Mouse (Mus musculus): ENCODE results near the gene Twf2. TPM values are rescaled to one million over a fixed set of nuclear protein-coding genes. Genes with fewer than 3 reads are reported as not detected.

Gene Twf2
- polyA plus RNA-seq, 1 experiment: 113 TPM

DNA sequence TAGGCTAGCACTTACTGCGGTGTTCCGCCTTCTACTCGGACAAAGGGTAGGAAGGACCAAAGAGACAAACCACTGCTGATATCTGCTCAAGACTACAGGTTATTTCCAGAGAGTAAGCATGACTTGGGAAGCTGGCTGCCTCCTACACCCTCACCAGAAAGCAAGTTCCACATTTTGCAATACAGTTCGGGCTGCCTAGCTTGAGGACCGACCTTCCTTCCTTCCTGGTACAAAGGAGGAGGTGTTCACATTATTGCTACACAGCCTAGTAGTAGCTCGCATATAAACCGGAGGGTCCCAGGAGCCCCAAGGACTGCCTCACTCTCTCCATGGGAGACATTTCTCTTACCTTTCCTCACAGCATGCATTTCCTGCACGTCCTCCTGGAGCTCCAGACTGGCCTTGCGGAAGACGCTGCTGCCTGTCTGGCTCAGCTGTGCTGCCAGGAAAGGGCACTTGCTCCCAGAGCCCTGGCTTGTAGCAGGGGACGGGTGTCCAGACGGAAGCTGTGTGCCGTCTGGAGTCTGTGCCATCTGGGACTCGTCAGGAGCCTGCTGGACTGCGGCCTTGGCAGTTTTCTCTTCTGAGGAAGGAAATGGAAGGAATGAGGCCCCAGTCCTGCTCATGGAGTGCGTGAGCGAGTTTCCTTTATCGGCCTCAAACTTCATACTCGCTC, 40.0 kb downstream of the Twf2 start:
- peak overlapping the region; percentile 85 for H3K27ac ChIP-seq (ENCODE audit: insufficient read depth, low read depth, low read length)
- H3K4me1 ChIP-seq (ENCODE audit: control insufficient read depth, insufficient read depth, low read length): peaks cover 38% of the 10 kb centered on the region
- peak overlapping the region; percentile 21 for H3K4me3 ChIP-seq (ENCODE audit: insufficient read depth, low read length)
- no peak for TF ChIP-seq CTCF (IDR thresholded peaks at IDR 0.05; ENCODE audit: low read depth, low read length)
- TF ChIP-seq POLR2A (IDR thresholded peaks at IDR 0.05; ENCODE audit: borderline replicate concordance, low read depth, low read length): no peak

DNA sequence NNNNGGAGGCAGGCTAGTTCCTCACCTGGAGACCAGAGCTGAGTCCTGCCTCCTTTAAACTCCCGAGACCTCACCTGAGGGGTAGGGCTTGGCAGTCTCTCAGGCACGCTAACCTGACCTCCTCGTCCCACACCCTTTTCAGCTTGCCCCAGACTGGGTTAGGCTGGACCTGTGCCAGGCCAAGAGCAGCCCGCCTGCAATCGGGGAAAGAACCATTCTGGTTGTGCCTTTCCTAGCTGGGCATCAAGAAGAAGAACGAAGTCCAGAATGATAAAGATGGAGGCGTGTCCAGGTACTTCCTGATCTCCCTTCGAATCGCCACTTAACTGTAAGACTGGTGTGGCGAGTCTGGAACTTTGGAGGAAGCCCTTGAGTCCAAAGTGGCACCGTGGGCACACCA, 46.6 kb downstream of the Twf2 start:
- no peak for TF ChIP-seq CTCF (IDR thresholded peaks at IDR 0.05; ENCODE audit: low read depth, low read length)
- TF ChIP-seq POLR2A (IDR thresholded peaks at IDR 0.05; ENCODE audit: borderline replicate concordance, low read depth, low read length): no peak
- Histone ChIP-seq H3K4me3 (ENCODE audit: insufficient read depth, low read length) (no peak overlapping the region), H3K4me1 (ENCODE audit: control insufficient read depth, insufficient read depth, low read length) (peaks cover 28% of the 10 kb centered on the region), H3K27ac (ENCODE audit: insufficient read depth, low read depth, low read length) (no peak overlapping the region)

GRCm38 (mm10) chr9:106250245-106250644, 47.3 kb downstream of the Twf2 start:
- no peak for TF ChIP-seq POLR2A (IDR thresholded peaks at IDR 0.05; ENCODE audit: borderline replicate concordance, low read depth, low read length)
- no peak overlapping the region for H3K4me3 ChIP-seq (ENCODE audit: insufficient read depth, low read length)

DNA sequence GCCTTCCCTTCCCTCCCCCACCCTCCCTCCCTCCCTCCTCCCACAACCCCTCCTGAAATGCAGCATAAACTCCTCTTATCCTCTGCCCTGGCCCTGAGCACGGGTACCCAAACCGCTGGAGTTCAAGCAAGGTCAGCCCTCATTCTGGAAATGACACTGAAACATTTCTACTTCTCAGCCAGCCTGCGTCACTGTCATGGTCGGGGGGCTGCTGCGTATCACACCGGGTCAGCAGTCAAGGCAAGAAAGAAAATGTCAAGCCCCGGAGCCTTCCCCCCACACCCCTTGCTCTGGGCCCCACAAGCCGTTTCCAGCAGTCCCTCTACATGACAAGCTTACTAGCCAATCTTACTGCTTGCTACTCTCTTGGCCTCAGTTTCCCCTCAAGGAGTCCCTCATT, 48.2 kb downstream of the Twf2 start:
- no peak overlapping the region for H3K4me3 ChIP-seq (ENCODE audit: insufficient read depth, low read length)
- H3K4me1 ChIP-seq (ENCODE audit: control insufficient read depth, insufficient read depth, low read length): peaks cover 18% of the 10 kb centered on the region
- no peak overlapping the region for H3K27ac ChIP-seq (ENCODE audit: insufficient read depth, low read depth, low read length)
- TF ChIP-seq POLR2A (IDR thresholded peaks at IDR 0.05; ENCODE audit: borderline replicate concordance, low read depth, low read length) (no peak), CTCF (IDR thresholded peaks at IDR 0.05; ENCODE audit: low read depth, low read length) (no peak)

More at GRCm38 (mm10) chr9:106250245-106250644, 47.3 kb downstream of the Twf2 start:
- peaks cover 21% of the 10 kb centered on the region for H3K4me1 ChIP-seq (ENCODE audit: control insufficient read depth, insufficient read depth, low read length)
- no peak overlapping the region for H3K27ac ChIP-seq (ENCODE audit: insufficient read depth, low read depth, low read length)

DNA sequence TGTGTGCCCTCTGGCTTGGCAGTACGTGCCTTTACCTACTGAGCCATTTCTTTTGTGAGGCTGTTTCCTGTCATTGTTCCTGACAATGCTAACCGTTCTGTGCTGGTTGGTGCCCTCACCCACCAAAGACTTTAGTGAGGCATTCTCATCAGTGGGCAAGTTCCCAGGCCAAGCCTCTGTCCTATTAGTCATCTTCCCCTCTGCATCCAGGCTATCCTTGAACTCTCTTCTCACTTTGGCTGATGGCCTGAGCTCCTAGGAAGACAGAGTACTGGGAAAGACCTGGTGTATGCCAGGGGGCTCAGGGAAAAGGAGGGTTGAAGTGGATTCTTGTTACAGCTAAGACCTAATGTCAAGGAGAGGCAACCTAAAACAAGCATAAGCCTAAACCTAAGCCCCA, 51.1 kb downstream of the Twf2 start:
- Histone ChIP-seq H3K4me3 (ENCODE audit: insufficient read depth, low read length) (no peak overlapping the region), H3K27ac (ENCODE audit: insufficient read depth, low read depth, low read length) (no peak overlapping the region), H3K4me1 (ENCODE audit: control insufficient read depth, insufficient read depth, low read length) (peaks cover 18% of the 10 kb centered on the region)
- TF ChIP-seq CTCF (IDR thresholded peaks at IDR 0.05; ENCODE audit: low read depth, low read length) (no peak), POLR2A (IDR thresholded peaks at IDR 0.05; ENCODE audit: borderline replicate concordance, low read depth, low read length) (no peak)

GRCm38 (mm10) chr9:106258412-106258811, 55.5 kb downstream of the Twf2 start:
- H3K27ac ChIP-seq (ENCODE audit: insufficient read depth, low read depth, low read length): no peak overlapping the region
- TF ChIP-seq POLR2A (IDR thresholded peaks at IDR 0.05; ENCODE audit: borderline replicate concordance, low read depth, low read length) (no peak), CTCF (IDR thresholded peaks at IDR 0.05; ENCODE audit: low read depth, low read length) (no peak)
- peaks cover 35% of the 10 kb centered on the region for H3K4me1 ChIP-seq (ENCODE audit: control insufficient read depth, insufficient read depth, low read length)
- no peak overlapping the region for H3K4me3 ChIP-seq (ENCODE audit: insufficient read depth, low read length)

- TF ChIP-seq POLR2A (IDR thresholded peaks at IDR 0.05; ENCODE audit: borderline replicate concordance, low read depth, low read length) (no peak), CTCF (IDR thresholded peaks at IDR 0.05; ENCODE audit: low read depth, low read length) (no peak)
- Histone ChIP-seq H3K4me1 (ENCODE audit: control insufficient read depth, insufficient read depth, low read length) (peaks cover 35% of the 10 kb centered on the region), H3K4me3 (ENCODE audit: insufficient read depth, low read length) (no peak overlapping the region), H3K27ac (ENCODE audit: insufficient read depth, low read depth, low read length) (no peak overlapping the region)
Observed at GRCm38 (mm10) chr9:106258990-106259389, 56.1 kb downstream of the Twf2 start.

DNA sequence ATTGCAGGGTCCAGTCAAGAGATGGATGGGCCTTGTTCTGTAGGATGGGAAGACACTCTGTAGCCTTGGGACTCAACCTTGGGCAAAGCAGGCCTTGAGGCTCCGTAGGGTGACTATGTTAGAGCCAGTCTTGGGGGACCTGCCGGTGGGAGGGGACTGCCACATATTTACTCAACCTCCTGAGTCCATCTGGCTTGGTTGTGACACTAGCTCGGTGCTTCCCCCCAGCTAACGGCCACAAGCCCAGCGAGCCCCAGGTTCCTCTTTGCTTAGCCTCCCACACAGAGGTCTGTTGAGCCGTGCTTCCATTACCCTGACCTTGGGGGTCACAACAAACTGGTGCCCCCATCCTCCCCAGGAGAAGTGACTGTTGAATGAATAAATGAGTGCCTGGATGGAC, 58.1 kb downstream of the Twf2 start:
- H3K27ac ChIP-seq (ENCODE audit: insufficient read depth, low read depth, low read length): peak overlapping the region; percentile 33
- no peak for TF ChIP-seq CTCF (IDR thresholded peaks at IDR 0.05; ENCODE audit: low read depth, low read length)
- TF ChIP-seq POLR2A (IDR thresholded peaks at IDR 0.05; ENCODE audit: borderline replicate concordance, low read depth, low read length): no peak
- no peak overlapping the region for H3K4me3 ChIP-seq (ENCODE audit: insufficient read depth, low read length)
- H3K4me1 ChIP-seq (ENCODE audit: control insufficient read depth, insufficient read depth, low read length): peaks cover 35% of the 10 kb centered on the region

GRCm38 (mm10) chr9:106261491-106261890, 58.6 kb downstream of the Twf2 start:
- Histone ChIP-seq H3K4me1 (ENCODE audit: control insufficient read depth, insufficient read depth, low read length) (peaks cover 35% of the 10 kb centered on the region), H3K4me3 (ENCODE audit: insufficient read depth, low read length) (no peak overlapping the region), H3K27ac (ENCODE audit: insufficient read depth, low read depth, low read length) (no peak overlapping the region)
- no peak for TF ChIP-seq CTCF (IDR thresholded peaks at IDR 0.05; ENCODE audit: low read depth, low read length)
- no peak for TF ChIP-seq POLR2A (IDR thresholded peaks at IDR 0.05; ENCODE audit: borderline replicate concordance, low read depth, low read length)

- TF ChIP-seq POLR2A (IDR thresholded peaks at IDR 0.05; ENCODE audit: borderline replicate concordance, low read depth, low read length) (no peak), CTCF (IDR thresholded peaks at IDR 0.05; ENCODE audit: low read depth, low read length) (no peak)
- Histone ChIP-seq H3K27ac (ENCODE audit: insufficient read depth, low read depth, low read length) (no peak overlapping the region), H3K4me3 (ENCODE audit: insufficient read depth, low read length) (no peak overlapping the region), H3K4me1 (ENCODE audit: control insufficient read depth, insufficient read depth, low read length) (peaks cover 35% of the 10 kb centered on the region)
Observed at GRCm38 (mm10) chr9:106262075-106262474, 59.2 kb downstream of the Twf2 start.
